Mouse (Mus musculus): ENCODE measurements around the gene Sgcg. TPM values are rescaled to one million over a fixed set of nuclear protein-coding genes. Genes with fewer than 3 reads are reported as not detected.

The Sgcg gene
- polyA plus RNA-seq (2014; fragmentation: Nextera tagmentation; extraction: Ambion mirVana), result 2.6 and 2.9 TPM in 2 replicates

- H3K4me2 ChIP-seq, result no peak within 1 kb of the TSS
- ATAC-seq (replicated peaks; ENCODE audit: insufficient number of reproducible peaks, low FRiP score, low TSS enrichment), result no peak
- H3K4me1 ChIP-seq (ENCODE audit: control insufficient read depth, insufficient read depth, low read length), result no peaks in the 10 kb centered on the region
- no peaks in the 10 kb centered on the region for H3K36me3 ChIP-seq (ENCODE audit: control insufficient read depth, insufficient read depth, low read length)
- H3K9ac ChIP-seq (ENCODE audit: low read depth, low read length), result no peak within 1 kb of the TSS
- WGBS (ENCODE audit: insufficient replicate concordance), result 52% methylated on average over 11 of the region's 11 CpGs
- no peaks in the 10 kb centered on the region for H3K27me3 ChIP-seq (ENCODE audit: control insufficient read depth, insufficient read depth, low read length)
- H3K9me3 ChIP-seq (replicated peaks; ENCODE audit: control insufficient read depth, low read length), result no peaks in the 10 kb centered on the region
- H3K4me3 ChIP-seq (ENCODE audit: low read depth, low read length), result no peak within 1 kb of the TSS
- no peak within 1 kb of the TSS for H3K27ac ChIP-seq (ENCODE audit: low read depth, low read length)
Measured at GRCm38 (mm10) chr14:61258352-61258751, at the start of gene Sgcg. Sgcg (minus strand) TSS chr14:61258490.

GRCm38 (mm10) chr14:61303969-61304609 is 45.8 kb upstream of the Sgcg start:
- no peaks in the 10 kb centered on the region for H3K4me1 ChIP-seq (ENCODE audit: control insufficient read depth, insufficient read depth, low read length)
- H3K27me3 ChIP-seq (ENCODE audit: control insufficient read depth, insufficient read depth, low read length), result no peaks in the 10 kb centered on the region
- H3K36me3 ChIP-seq (ENCODE audit: control insufficient read depth, insufficient read depth, low read length), result no peaks in the 10 kb centered on the region
- H3K27ac ChIP-seq (ENCODE audit: low read depth, low read length), result no peak overlapping the region
- ATAC-seq (replicated peaks; ENCODE audit: insufficient number of reproducible peaks, low FRiP score, low TSS enrichment), result no peak
- no peak overlapping the region for H3K4me3 ChIP-seq (ENCODE audit: low read depth, low read length)
- H3K9ac ChIP-seq (ENCODE audit: low read depth, low read length), result no peak overlapping the region
- 69% methylated on average over 4 of the region's 4 CpGs for WGBS (ENCODE audit: insufficient replicate concordance)
- H3K9me3 ChIP-seq (replicated peaks; ENCODE audit: control insufficient read depth, low read length), result no peaks in the 10 kb centered on the region
- no peak overlapping the region for H3K4me2 ChIP-seq

- Histone ChIP-seq H3K9me3 (replicated peaks; ENCODE audit: control insufficient read depth, low read length) (no peaks in the 10 kb centered on the region), H3K27me3 (ENCODE audit: control insufficient read depth, insufficient read depth, low read length) (no peaks in the 10 kb centered on the region), H3K4me2 (no peak overlapping the region), H3K4me3 (ENCODE audit: low read depth, low read length) (no peak overlapping the region), H3K27ac (ENCODE audit: low read depth, low read length) (no peak overlapping the region), H3K4me1 (ENCODE audit: control insufficient read depth, insufficient read depth, low read length) (no peaks in the 10 kb centered on the region), H3K36me3 (ENCODE audit: control insufficient read depth, insufficient read depth, low read length) (no peaks in the 10 kb centered on the region), H3K9ac (ENCODE audit: low read depth, low read length) (no peak overlapping the region)
- 61% methylated on average over 2 of the region's 2 CpGs for WGBS (ENCODE audit: insufficient replicate concordance)
- no peak for ATAC-seq (replicated peaks; ENCODE audit: insufficient number of reproducible peaks, low FRiP score, low TSS enrichment)
Measured at GRCm38 (mm10) chr14:61302428-61302827, 44.1 kb upstream of the Sgcg start.

- Histone ChIP-seq H3K9me3 (replicated peaks; ENCODE audit: control insufficient read depth, low read length) (no peaks in the 10 kb centered on the region), H3K36me3 (ENCODE audit: control insufficient read depth, insufficient read depth, low read length) (no peaks in the 10 kb centered on the region), H3K9ac (ENCODE audit: low read depth, low read length) (no peak overlapping the region), H3K27me3 (ENCODE audit: control insufficient read depth, insufficient read depth, low read length) (no peaks in the 10 kb centered on the region), H3K27ac (ENCODE audit: low read depth, low read length) (no peak overlapping the region), H3K4me2 (no peak overlapping the region), H3K4me1 (ENCODE audit: control insufficient read depth, insufficient read depth, low read length) (no peaks in the 10 kb centered on the region), H3K4me3 (ENCODE audit: low read depth, low read length) (no peak overlapping the region)
- WGBS (ENCODE audit: insufficient replicate concordance), result 42% methylated on average over 2 of the region's 2 CpGs
- ATAC-seq (replicated peaks; ENCODE audit: insufficient number of reproducible peaks, low FRiP score, low TSS enrichment), result no peak
Measured at GRCm38 (mm10) chr14:61301323-61301722, 43.0 kb upstream of the Sgcg start.

- Histone ChIP-seq H3K36me3 (ENCODE audit: control insufficient read depth, insufficient read depth, low read length) (no peaks in the 10 kb centered on the region), H3K27ac (ENCODE audit: low read depth, low read length) (no peak overlapping the region), H3K4me3 (ENCODE audit: low read depth, low read length) (no peak overlapping the region), H3K27me3 (ENCODE audit: control insufficient read depth, insufficient read depth, low read length) (no peaks in the 10 kb centered on the region), H3K9me3 (replicated peaks; ENCODE audit: control insufficient read depth, low read length) (no peaks in the 10 kb centered on the region), H3K9ac (ENCODE audit: low read depth, low read length) (no peak overlapping the region), H3K4me1 (ENCODE audit: control insufficient read depth, insufficient read depth, low read length) (no peaks in the 10 kb centered on the region), H3K4me2 (no peak overlapping the region)
- WGBS (ENCODE audit: insufficient replicate concordance), result 85% methylated on average over 6 of the region's 6 CpGs
- no peak for ATAC-seq (replicated peaks; ENCODE audit: insufficient number of reproducible peaks, low FRiP score, low TSS enrichment)
Measured at GRCm38 (mm10) chr14:61299810-61300209, 41.5 kb upstream of the Sgcg start.

- Histone ChIP-seq H3K36me3 (ENCODE audit: control insufficient read depth, insufficient read depth, low read length) (no peaks in the 10 kb centered on the region), H3K4me1 (ENCODE audit: control insufficient read depth, insufficient read depth, low read length) (no peaks in the 10 kb centered on the region), H3K4me3 (ENCODE audit: low read depth, low read length) (no peak overlapping the region), H3K4me2 (peak overlapping the region; percentile 8; the same call in 1 of the 2 replicates), H3K9ac (ENCODE audit: low read depth, low read length) (no peak overlapping the region), H3K27me3 (ENCODE audit: control insufficient read depth, insufficient read depth, low read length) (no peaks in the 10 kb centered on the region), H3K27ac (ENCODE audit: low read depth, low read length) (no peak overlapping the region), H3K9me3 (replicated peaks; ENCODE audit: control insufficient read depth, low read length) (no peaks in the 10 kb centered on the region)
- no peak for ATAC-seq (replicated peaks; ENCODE audit: insufficient number of reproducible peaks, low FRiP score, low TSS enrichment)
- WGBS (ENCODE audit: insufficient replicate concordance), result 16% methylated on average over 6 of the region's 6 CpGs
Measured at GRCm38 (mm10) chr14:61294738-61295079, 36.4 kb upstream of the Sgcg start.

- 0 out of 2 replicates have a peak overlapping the region, but pooled peaks have one; percentile 1 for H3K4me2 ChIP-seq
- no peak overlapping the region for H3K9ac ChIP-seq (ENCODE audit: low read depth, low read length)
- H3K27ac ChIP-seq (ENCODE audit: low read depth, low read length), result no peak overlapping the region
- 43% methylated on average over 16 of the region's 16 CpGs for WGBS (ENCODE audit: insufficient replicate concordance)
- no peaks in the 10 kb centered on the region for H3K36me3 ChIP-seq (ENCODE audit: control insufficient read depth, insufficient read depth, low read length)
- H3K4me3 ChIP-seq (ENCODE audit: low read depth, low read length), result no peak overlapping the region
- no peak for ATAC-seq (replicated peaks; ENCODE audit: insufficient number of reproducible peaks, low FRiP score, low TSS enrichment)
- H3K27me3 ChIP-seq (ENCODE audit: control insufficient read depth, insufficient read depth, low read length), result no peaks in the 10 kb centered on the region
- H3K9me3 ChIP-seq (replicated peaks; ENCODE audit: control insufficient read depth, low read length), result no peaks in the 10 kb centered on the region
- H3K4me1 ChIP-seq (ENCODE audit: control insufficient read depth, insufficient read depth, low read length), result no peaks in the 10 kb centered on the region
Measured at GRCm38 (mm10) chr14:61293884-61294737, 35.8 kb upstream of the Sgcg start.

- WGBS (ENCODE audit: insufficient replicate concordance), result 50% methylated on average over 3 of the region's 3 CpGs
- H3K36me3 ChIP-seq (ENCODE audit: control insufficient read depth, insufficient read depth, low read length), result no peaks in the 10 kb centered on the region
- ATAC-seq (replicated peaks; ENCODE audit: insufficient number of reproducible peaks, low FRiP score, low TSS enrichment), result no peak
- H3K9ac ChIP-seq (ENCODE audit: low read depth, low read length), result no peak overlapping the region
- H3K27ac ChIP-seq (ENCODE audit: low read depth, low read length), result no peak overlapping the region
- H3K4me2 ChIP-seq, result no peak overlapping the region
- H3K9me3 ChIP-seq (replicated peaks; ENCODE audit: control insufficient read depth, low read length), result no peaks in the 10 kb centered on the region
- no peaks in the 10 kb centered on the region for H3K27me3 ChIP-seq (ENCODE audit: control insufficient read depth, insufficient read depth, low read length)
- no peaks in the 10 kb centered on the region for H3K4me1 ChIP-seq (ENCODE audit: control insufficient read depth, insufficient read depth, low read length)
- no peak overlapping the region for H3K4me3 ChIP-seq (ENCODE audit: low read depth, low read length)
Measured at GRCm38 (mm10) chr14:61290664-61291063, 32.4 kb upstream of the Sgcg start.

All from heart, embryonic 11.5 days (tissue).